Mouse (Mus musculus) cerebral cortex, adult 2 months (tissue): ENCODE results near the gene Scamp3.

ENCODE experiments used
- WGBS: fragments of 180-500 bp; shearing (Covaris S2); methylation state at CpG from one replicate; pipeline ENCODE4 v1.1.7; 2018; 5-methylcytosine and 5-hydroxymethylcytosine counted together

Scamp3 gene

GRCm38 (mm10) chr3:89177242-89178106 is at the start of gene Scamp3:
Gene Scamp3, plus strand, starts transcription at chr3:89177473.
- 0% methylated on average over 43 of the region's 43 CpGs for WGBS

GRCm38 (mm10) chr3:89129908-89130307 is 47.4 kb upstream of the Scamp3 start:
- WGBS = 87% methylated on average over 3 of the region's 3 CpGs

- WGBS = 26% methylated on average over 4 of the region's 4 CpGs
Measured at GRCm38 (mm10) chr3:89131816-89132215, 45.5 kb upstream of the Scamp3 start.

GRCm38 (mm10) chr3:89132285-89133062 is 44.8 kb upstream of the Scamp3 start:
- WGBS = 17% methylated on average over 30 of the region's 30 CpGs

- WGBS = 89% methylated on average over 7 of the region's 7 CpGs
Measured at GRCm38 (mm10) chr3:89133063-89133450, 44.2 kb upstream of the Scamp3 start.

GRCm38 (mm10) chr3:89133752-89134151 is 43.5 kb upstream of the Scamp3 start:
- 89% methylated on average over 1 of the region's 1 CpGs for WGBS

GRCm38 (mm10) chr3:89135958-89136357 is 41.3 kb upstream of the Scamp3 start, which contains the start of gene Pklr:
Gene Pklr, plus strand, starts transcription at chr3:89136142.
- 77% methylated on average over 3 of the region's 3 CpGs for WGBS

GRCm38 (mm10) chr3:89136365-89136764 is 40.9 kb upstream of the Scamp3 start:
- WGBS = 63% methylated on average over 9 of the region's 9 CpGs

GRCm38 (mm10) chr3:89144821-89145220 is 32.5 kb upstream of the Scamp3 start:
- WGBS = 79% methylated on average over 10 of the region's 10 CpGs

GRCm38 (mm10) chr3:89145566-89145965 is 31.7 kb upstream of the Scamp3 start:
- 51% methylated on average over 8 of the region's 8 CpGs for WGBS

GRCm38 (mm10) chr3:89147101-89147978 is 29.9 kb upstream of the Scamp3 start:
- 56% methylated on average over 26 of the region's 26 CpGs for WGBS

GRCm38 (mm10) chr3:89147979-89148311 is 29.3 kb upstream of the Scamp3 start:
- 46% methylated on average over 15 of the region's 15 CpGs for WGBS

- WGBS = 90% methylated on average over 14 of the region's 14 CpGs
Measured at GRCm38 (mm10) chr3:89148567-89148966, 28.7 kb upstream of the Scamp3 start.

- 74% methylated on average over 17 of the region's 17 CpGs for WGBS
Measured at GRCm38 (mm10) chr3:89152084-89152835, 25.0 kb upstream of the Scamp3 start.

GRCm38 (mm10) chr3:89156951-89157350 is 20.3 kb upstream of the Scamp3 start:
- WGBS = 85% methylated on average over 8 of the region's 8 CpGs

- WGBS = 15% methylated on average over 7 of the region's 7 CpGs
Measured at GRCm38 (mm10) chr3:89158651-89159050, 18.6 kb upstream of the Scamp3 start.

GRCm38 (mm10) chr3:89159211-89159610 is 18.1 kb upstream of the Scamp3 start:
- 3% methylated on average over 13 of the region's 13 CpGs for WGBS

- WGBS = 1% methylated on average over 64 of the region's 66 CpGs
Measured at GRCm38 (mm10) chr3:89159616-89160344, 17.5 kb upstream of the Scamp3 start, which contains the start of gene Hcn3. Gene Hcn3, minus strand, starts transcription at chr3:89160196.

- WGBS = 81% methylated on average over 4 of the region's 4 CpGs
Measured at GRCm38 (mm10) chr3:89161786-89162185, 15.5 kb upstream of the Scamp3 start.

GRCm38 (mm10) chr3:89163123-89163522 is 14.2 kb upstream of the Scamp3 start:
- 80% methylated on average over 1 of the region's 1 CpGs for WGBS
